Mouse (Mus musculus): ENCODE data around the gene Gm11034. TPM values are rescaled to one million over a fixed set of nuclear protein-coding genes. Genes with fewer than 3 reads are reported as not detected.

The Gm11034 gene
- polyA plus RNA-seq, 1 experiment from 2014 or later = not detected

GRCm38 (mm10) chr8:72240403-72240763 is 26.9 kb upstream of the Gm11034 start:
- 1% methylated on average over 24 of the region's 24 CpGs for WGBS
- peak overlapping the region; percentile 80 for H3K4me2 ChIP-seq
- H3K27me3 ChIP-seq = no peaks in the 10 kb centered on the region
- H3K9ac ChIP-seq = peak overlapping the region; percentile 65
- H3K4me3 ChIP-seq = peak overlapping the region; percentile 76
- no peaks in the 10 kb centered on the region for H3K9me3 ChIP-seq (replicated peaks)
- peaks cover 4% of the 10 kb centered on the region; the same call in 1 of the 2 replicates for H3K36me3 ChIP-seq
- peak; percentile 23 for ATAC-seq (replicated peaks; ENCODE audit: insufficient number of reproducible peaks, insufficient read depth, low FRiP score, low read depth)
- peak overlapping the region; percentile 96 for H3K27ac ChIP-seq
- H3K4me1 ChIP-seq (replicated peaks) = peaks cover 19% of the 10 kb centered on the region

DNA sequence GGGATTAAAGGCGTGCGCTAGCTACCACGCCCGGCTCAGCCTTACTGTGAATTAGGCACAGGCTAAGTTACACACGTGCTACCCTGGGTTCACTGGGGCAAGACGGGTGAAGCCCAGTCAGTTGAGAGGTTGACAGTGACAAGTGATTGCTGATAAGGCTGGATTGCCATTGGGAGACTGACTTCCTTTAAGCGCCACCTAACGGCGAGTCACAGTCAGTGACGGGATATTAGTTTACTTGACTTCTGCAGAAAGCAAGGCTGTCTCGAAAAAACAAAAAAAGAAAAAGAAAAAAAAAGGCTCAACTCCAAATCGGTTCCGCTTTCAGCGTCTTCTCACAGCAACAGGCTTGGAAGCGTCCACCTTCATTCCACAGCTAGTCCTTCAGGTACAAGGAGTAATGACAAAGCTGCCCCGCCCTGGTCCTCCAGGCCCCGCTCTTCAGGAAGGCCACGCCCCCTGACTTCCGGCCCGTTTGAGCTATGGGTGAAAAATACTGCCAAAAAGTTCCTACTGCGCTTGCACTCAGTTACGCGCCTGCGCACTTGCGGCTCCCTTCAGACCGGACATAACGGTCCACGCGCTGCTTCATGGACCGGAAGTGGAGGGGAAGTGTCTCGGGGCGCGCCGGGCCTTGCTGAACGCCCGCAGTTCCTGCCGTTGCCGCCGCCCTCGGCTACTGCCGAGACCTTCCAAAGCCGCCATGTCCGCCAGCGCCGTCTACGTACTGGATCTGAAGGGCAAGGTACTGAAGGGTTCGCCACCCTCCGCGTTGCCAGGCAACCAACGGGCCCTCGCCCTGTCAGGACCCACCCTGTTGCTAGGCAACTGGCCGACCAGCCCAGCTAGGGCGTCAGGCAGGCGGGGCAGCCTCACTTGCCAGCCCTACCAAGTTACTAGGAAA is 26.3 kb upstream of the Gm11034 start, which contains the start of gene Ap1m1:
Ap1m1 (plus strand) TSS at position 520 of the 904 bp plus-strand sequence.
- peak within 1 kb of the TSS; percentile 96 for H3K27ac ChIP-seq
- ATAC-seq (replicated peaks; ENCODE audit: insufficient number of reproducible peaks, insufficient read depth, low FRiP score, low read depth) = peak; percentile 96
- H3K27me3 ChIP-seq = no peaks in the 10 kb centered on the region
- H3K9me3 ChIP-seq (replicated peaks) = no peaks in the 10 kb centered on the region
- H3K4me3 ChIP-seq = peak within 1 kb of the TSS; percentile 76
- peaks cover 4% of the 10 kb centered on the region; the same call in 1 of the 2 replicates for H3K36me3 ChIP-seq
- under 1% methylated on average over 54 of the region's 54 CpGs for WGBS
- peaks cover 19% of the 10 kb centered on the region for H3K4me1 ChIP-seq (replicated peaks)
- peak within 1 kb of the TSS; percentile 65 for H3K9ac ChIP-seq
- H3K4me2 ChIP-seq = peak within 1 kb of the TSS; percentile 80

GRCm38 (mm10) chr8:72222656-72223055 is 9.2 kb upstream of the Gm11034 start:
- 90% methylated on average over 5 of the region's 5 CpGs for WGBS
- no peak for ATAC-seq (replicated peaks; ENCODE audit: insufficient number of reproducible peaks, insufficient read depth, low FRiP score, low read depth)
- Histone ChIP-seq H3K4me1 (replicated peaks) (peaks cover 11% of the 10 kb centered on the region), H3K9ac (no peak overlapping the region), H3K27ac (no peak overlapping the region), H3K9me3 (replicated peaks) (no peaks in the 10 kb centered on the region), H3K36me3 (peaks cover 30% of the 10 kb centered on the region), H3K4me3 (no peak overlapping the region), H3K4me2 (no peak overlapping the region), H3K27me3 (no peaks in the 10 kb centered on the region)

DNA sequence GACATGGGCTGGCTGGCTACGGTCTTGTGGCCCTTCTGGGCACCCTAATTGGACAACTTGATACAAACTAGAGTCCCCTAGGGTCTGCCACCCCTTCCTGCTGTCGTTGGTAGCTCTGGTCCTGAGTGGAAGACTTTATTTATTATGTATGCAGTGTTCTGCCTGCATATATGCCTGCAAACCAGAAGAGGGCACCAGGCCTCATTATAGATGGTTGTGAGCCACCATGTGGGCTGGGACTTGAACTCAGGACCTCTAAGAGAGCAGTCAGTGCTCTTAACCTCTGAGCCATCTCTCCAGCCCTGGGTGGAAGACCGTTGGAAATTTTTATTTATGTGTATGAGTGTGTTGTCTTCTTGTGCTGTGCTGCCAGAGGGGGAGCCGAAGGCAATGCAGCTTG is 7.3 kb upstream of the Gm11034 start:
- Histone ChIP-seq H3K9me3 (replicated peaks) (no peaks in the 10 kb centered on the region), H3K4me3 (peak overlapping the region; percentile 72), H3K36me3 (peaks cover 30% of the 10 kb centered on the region), H3K4me1 (replicated peaks) (peaks cover 11% of the 10 kb centered on the region), H3K27ac (no peak overlapping the region), H3K27me3 (no peaks in the 10 kb centered on the region; the same call in 1 of the 2 replicates), H3K9ac (no peak overlapping the region), H3K4me2 (peak overlapping the region; percentile 76)
- ATAC-seq (replicated peaks; ENCODE audit: insufficient number of reproducible peaks, insufficient read depth, low FRiP score, low read depth) = no peak
- WGBS = 84% methylated on average over 4 of the region's 4 CpGs

DNA sequence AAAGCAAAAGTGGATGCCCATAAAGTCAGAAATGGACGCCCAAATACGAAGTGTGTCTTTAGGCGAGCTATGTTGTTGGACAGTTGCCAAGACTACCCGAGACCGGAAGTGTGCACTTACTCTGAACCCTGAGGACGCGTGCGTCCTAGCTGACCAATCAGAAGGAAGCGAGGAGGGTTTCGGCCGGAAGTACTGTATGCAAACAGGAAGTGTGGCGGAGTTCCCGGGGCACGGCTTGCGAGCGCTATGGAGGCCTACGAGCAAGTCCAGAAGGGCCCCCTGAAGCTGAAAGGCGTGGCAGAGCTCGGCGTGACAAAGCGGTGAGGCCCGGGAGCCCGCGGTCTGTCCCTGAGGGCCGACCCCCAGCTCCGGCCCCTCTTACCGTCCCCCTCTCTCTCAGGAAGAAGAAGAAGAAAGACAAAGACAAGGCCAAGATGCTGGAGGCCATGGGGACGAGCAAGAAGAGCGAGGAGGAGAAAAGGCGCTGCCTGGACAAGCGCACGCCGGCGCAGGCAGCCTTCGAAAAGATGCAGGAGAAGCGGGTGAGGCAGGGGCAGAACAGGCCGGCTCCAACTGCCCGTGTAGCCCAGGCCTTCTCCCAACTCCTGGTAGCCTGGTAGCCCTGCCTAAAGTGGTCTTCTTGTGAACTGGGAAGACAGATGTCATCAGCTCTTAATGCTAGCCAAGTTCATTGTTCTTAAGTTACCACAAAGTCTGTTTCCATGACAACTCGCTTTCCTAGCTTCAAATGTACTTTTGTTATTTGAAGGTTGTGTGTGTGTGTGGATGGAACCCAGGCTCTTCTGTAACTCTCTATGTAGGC is 6.3 kb upstream of the Gm11034 start, which contains the start of gene Fam32a:
Fam32a (plus strand) TSS at position 190 of the 823 bp plus-strand sequence.
- peak within 1 kb of the TSS; percentile 74 for H3K27ac ChIP-seq
- 11% methylated on average over 39 of the region's 39 CpGs for WGBS
- H3K9me3 ChIP-seq (replicated peaks) = no peaks in the 10 kb centered on the region
- peaks cover 7% of the 10 kb centered on the region for H3K27me3 ChIP-seq
- ATAC-seq (replicated peaks; ENCODE audit: insufficient number of reproducible peaks, insufficient read depth, low FRiP score, low read depth) = peak; percentile 95
- H3K4me2 ChIP-seq = peak within 1 kb of the TSS; percentile 76
- H3K4me3 ChIP-seq = peak within 1 kb of the TSS; percentile 72
- peaks cover 11% of the 10 kb centered on the region for H3K4me1 ChIP-seq (replicated peaks)
- peak within 1 kb of the TSS; percentile 66 for H3K9ac ChIP-seq
- peaks cover 30% of the 10 kb centered on the region for H3K36me3 ChIP-seq

GRCm38 (mm10) chr8:72218781-72219540 is 5.5 kb upstream of the Gm11034 start:
- Histone ChIP-seq H3K27ac (peak overlapping the region; percentile 74; the same call in 1 of the 2 replicates), H3K4me1 (replicated peaks) (peaks cover 11% of the 10 kb centered on the region), H3K4me3 (peak overlapping the region; percentile 72), H3K4me2 (peak overlapping the region; percentile 76), H3K36me3 (peaks cover 28% of the 10 kb centered on the region), H3K9me3 (replicated peaks) (no peaks in the 10 kb centered on the region), H3K27me3 (peaks cover 13% of the 10 kb centered on the region), H3K9ac (no peak overlapping the region)
- no peak for ATAC-seq (replicated peaks; ENCODE audit: insufficient number of reproducible peaks, insufficient read depth, low FRiP score, low read depth)
- 77% methylated on average over 10 of the region's 10 CpGs for WGBS

DNA sequence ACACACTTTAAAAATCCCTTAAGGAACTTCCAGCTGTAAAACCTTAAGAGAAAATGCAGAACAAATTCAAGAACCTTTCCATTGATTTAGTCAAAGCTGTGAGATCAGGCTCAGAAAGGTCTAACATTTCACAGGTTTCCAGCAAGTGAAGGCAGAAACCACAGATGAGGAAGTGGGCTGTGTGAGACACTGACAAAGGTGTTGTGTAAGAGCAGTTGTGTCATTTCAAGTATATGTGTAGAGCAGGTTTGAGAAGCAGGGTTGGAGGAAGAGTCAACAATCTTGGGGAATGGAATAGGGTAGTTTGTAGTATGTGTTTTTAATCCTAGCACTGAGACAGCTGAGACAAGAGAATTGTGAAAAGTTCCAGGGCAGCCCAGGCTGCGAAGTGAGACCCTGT is 2.4 kb upstream of the Gm11034 start:
- 28% methylated on average over 1 of the region's 1 CpGs for WGBS
- Histone ChIP-seq H3K27ac (no peak overlapping the region), H3K9me3 (replicated peaks) (no peaks in the 10 kb centered on the region), H3K4me3 (no peak overlapping the region), H3K9ac (no peak overlapping the region), H3K36me3 (no peaks in the 10 kb centered on the region), H3K4me1 (replicated peaks) (peaks cover 8% of the 10 kb centered on the region), H3K4me2 (no peak overlapping the region), H3K27me3 (peaks cover 16% of the 10 kb centered on the region)
- ATAC-seq (replicated peaks; ENCODE audit: insufficient number of reproducible peaks, insufficient read depth, low FRiP score, low read depth) = no peak

DNA sequence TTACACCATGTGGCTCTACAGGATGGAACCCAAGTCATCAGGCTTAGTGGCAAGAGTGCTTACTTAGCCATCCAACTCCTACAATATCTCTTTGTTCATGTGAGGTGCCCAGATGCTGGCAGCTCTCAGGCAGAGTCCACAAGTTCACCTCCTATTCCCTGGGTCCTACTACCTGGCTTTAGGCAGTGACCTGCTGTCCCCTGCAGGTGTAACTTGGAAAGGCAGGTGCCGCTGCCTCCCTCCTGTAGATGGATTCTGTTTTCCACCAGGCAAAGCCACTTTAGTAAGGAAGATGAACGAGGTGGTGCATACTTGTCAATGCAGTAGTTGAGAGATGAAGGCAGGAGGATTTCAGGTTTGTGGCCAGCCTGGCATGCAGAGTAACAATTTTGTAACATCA is 1.6 kb upstream of the Gm11034 start:
- Histone ChIP-seq H3K4me3 (no peak overlapping the region), H3K9ac (no peak overlapping the region), H3K27me3 (peaks cover 16% of the 10 kb centered on the region), H3K36me3 (no peaks in the 10 kb centered on the region), H3K9me3 (replicated peaks) (no peaks in the 10 kb centered on the region), H3K4me2 (no peak overlapping the region), H3K4me1 (replicated peaks) (no peaks in the 10 kb centered on the region), H3K27ac (no peak overlapping the region)
- no peak for ATAC-seq (replicated peaks; ENCODE audit: insufficient number of reproducible peaks, insufficient read depth, low FRiP score, low read depth)
- WGBS = 39% methylated on average over 2 of the region's 2 CpGs

DNA sequence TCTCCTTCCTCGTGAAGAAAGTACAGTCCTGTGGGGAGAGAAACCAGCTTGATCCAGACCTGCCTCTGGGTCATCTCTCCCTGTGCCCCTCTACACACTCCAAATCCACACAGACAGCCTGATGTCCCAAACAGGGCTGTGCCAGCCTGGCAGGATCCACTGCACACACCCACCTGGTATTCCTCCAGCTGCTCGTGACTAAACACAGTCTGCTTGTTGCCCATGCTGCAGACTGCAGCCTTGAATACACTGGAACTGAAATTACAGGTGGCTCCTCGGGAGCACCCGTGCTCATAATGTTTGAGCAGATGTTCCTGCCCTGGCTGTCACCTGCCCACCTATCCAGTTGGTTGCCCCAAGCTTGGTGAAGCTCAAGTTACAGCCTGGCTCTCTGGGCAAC is 685 bp downstream of the Gm11034 start, which contains the start of gene Cib3:
Cib3 (minus strand) TSS at position 87 of the 400 bp plus-strand sequence.
- Histone ChIP-seq H3K27me3 (peaks cover 16% of the 10 kb centered on the region), H3K9ac (no peak within 1 kb of the TSS), H3K27ac (no peak within 1 kb of the TSS), H3K4me2 (no peak within 1 kb of the TSS), H3K4me3 (no peak within 1 kb of the TSS), H3K36me3 (no peaks in the 10 kb centered on the region), H3K9me3 (replicated peaks) (no peaks in the 10 kb centered on the region), H3K4me1 (replicated peaks) (no peaks in the 10 kb centered on the region)
- no peak for ATAC-seq (replicated peaks; ENCODE audit: insufficient number of reproducible peaks, insufficient read depth, low FRiP score, low read depth)
- 54% methylated on average over 4 of the region's 4 CpGs for WGBS

- Histone ChIP-seq H3K9me3 (replicated peaks) (no peaks in the 10 kb centered on the region), H3K4me1 (replicated peaks) (no peaks in the 10 kb centered on the region), H3K27me3 (peaks cover 16% of the 10 kb centered on the region), H3K4me2 (no peak overlapping the region), H3K4me3 (no peak overlapping the region), H3K9ac (no peak overlapping the region), H3K27ac (no peak overlapping the region), H3K36me3 (no peaks in the 10 kb centered on the region)
- WGBS = 81% methylated on average over 1 of the region's 1 CpGs
- no peak for ATAC-seq (replicated peaks; ENCODE audit: insufficient number of reproducible peaks, insufficient read depth, low FRiP score, low read depth)
Observed at GRCm38 (mm10) chr8:72211846-72212245, 1.6 kb downstream of the Gm11034 start.

All from heart, embryonic 15.5 days (tissue).